Mouse (Mus musculus) embryo, embryonic 10 days (tissue): Measurements from ENCODE around the gene Tex264.

Source experiments
- DNase-seq: peaks from one replicate; pipeline ENCODE4 v3.0.0-alpha.2; 2015; ENCODE audit warnings: low spot score

The Tex264 gene

GRCm38 (mm10) chr9:106685249-106686101 is at the start of gene Tex264:
Gene Tex264 (minus strand): TSS chr9:106685927.
- DNase-seq = peak; percentile 81

GRCm38 (mm10) chr9:106733690-106734089 is 48.0 kb upstream of the Tex264 start:
- no peak for DNase-seq

GRCm38 (mm10) chr9:106729416-106729815 is 43.7 kb upstream of the Tex264 start:
- no peak for DNase-seq

GRCm38 (mm10) chr9:106726891-106727290 is 41.2 kb upstream of the Tex264 start:
- DNase-seq = no peak

- no peak for DNase-seq
Observed at GRCm38 (mm10) chr9:106725435-106725834, 39.7 kb upstream of the Tex264 start.

GRCm38 (mm10) chr9:106724864-106725263 is 39.1 kb upstream of the Tex264 start:
- no peak for DNase-seq

GRCm38 (mm10) chr9:106716729-106717128 is 31.0 kb upstream of the Tex264 start:
- DNase-seq = no peak

- DNase-seq = no peak
Observed at GRCm38 (mm10) chr9:106716232-106716631, 30.5 kb upstream of the Tex264 start.

GRCm38 (mm10) chr9:106712470-106712869 is 26.7 kb upstream of the Tex264 start:
- no peak for DNase-seq

- DNase-seq = no peak
Observed at GRCm38 (mm10) chr9:106692973-106693481, 7.3 kb upstream of the Tex264 start.

- DNase-seq = no peak
Observed at GRCm38 (mm10) chr9:106688834-106689233, 3.1 kb upstream of the Tex264 start.

- DNase-seq = peak; percentile 89
Observed at GRCm38 (mm10) chr9:106686983-106687650, 1.4 kb upstream of the Tex264 start.

GRCm38 (mm10) chr9:106684918-106685248 is 844 bp downstream of the Tex264 start:
- no peak for DNase-seq

- DNase-seq = no peak
Observed at GRCm38 (mm10) chr9:106684093-106684872, 1.4 kb downstream of the Tex264 start.

GRCm38 (mm10) chr9:106681026-106681425 is 4.7 kb downstream of the Tex264 start:
- DNase-seq = no peak

- DNase-seq = no peak
Observed at GRCm38 (mm10) chr9:106678242-106678641, 7.5 kb downstream of the Tex264 start.

GRCm38 (mm10) chr9:106677702-106678101 is 8.0 kb downstream of the Tex264 start:
- DNase-seq = no peak

- DNase-seq = no peak
Observed at GRCm38 (mm10) chr9:106676571-106676970, 9.2 kb downstream of the Tex264 start.

GRCm38 (mm10) chr9:106675965-106676364 is 9.8 kb downstream of the Tex264 start:
- no peak for DNase-seq

GRCm38 (mm10) chr9:106675480-106675879 is 10.2 kb downstream of the Tex264 start:
- peak; percentile 93 for DNase-seq

GRCm38 (mm10) chr9:106673860-106674259 is 11.9 kb downstream of the Tex264 start:
- no peak for DNase-seq

GRCm38 (mm10) chr9:106664856-106665255 is 20.9 kb downstream of the Tex264 start:
- no peak for DNase-seq
